Mouse (Mus musculus) embryonic facial prominence, embryonic 12.5 days (tissue): Measurements from ENCODE around the gene Ppp2r5a. TPM values are rescaled to one million over a fixed set of nuclear protein-coding genes. Genes with fewer than 3 reads are reported as not detected.

ENCODE experiments used
- ATAC-seq: fragments of 200-750 bp; cut with Nextera tagmentation; 2 replicates; pipeline ENCODE4 v1.8.0; 2017; ENCODE audit not compliant: insufficient number of reproducible peaks, insufficient read depth, low FRiP score, low TSS enrichment
- H3K27ac ChIP-seq: fragments of 300-500 bp; sonication (generic); 2 replicates; pipeline ENCODE4 v1.5.1; 2016; ENCODE audit warnings: mild to moderate bottlenecking
- H3K27me3 ChIP-seq: fragments of 300-500 bp; sonication (generic); 2 replicates; pipeline ENCODE4 v1.6.1; 2016; ENCODE audit warnings: mild to moderate bottlenecking, moderate library complexity
- H3K36me3 ChIP-seq: fragments of 300-500 bp; sonication (generic); 2 replicates; pipeline ENCODE4 v1.6.1; 2016; ENCODE audit warnings: mild to moderate bottlenecking
- H3K4me1 ChIP-seq: fragments of 300-500 bp; sonication (generic); 2 replicates; pipeline ENCODE4 v1.6.1; 2016
- H3K4me2 ChIP-seq: fragments of 300-500 bp; sonication (generic); replicated peaks from 2 replicates; pipeline ENCODE4 v1.6.1; 2016; ENCODE audit warnings: mild to moderate bottlenecking, moderate library complexity
- H3K4me3 ChIP-seq: fragments of 300-500 bp; sonication (generic); 2 replicates; pipeline ENCODE4 v1.5.1; 2016; ENCODE audit warnings: mild to moderate bottlenecking
- H3K9ac ChIP-seq: fragments of 300-500 bp; sonication (generic); 2 replicates; pipeline ENCODE4 v1.6.1; 2016; ENCODE audit warnings: mild to moderate bottlenecking, moderate library complexity
- H3K9me3 ChIP-seq: fragments of 300-500 bp; sonication (generic); 2 replicates; pipeline ENCODE4 v1.6.1; 2016; ENCODE audit warnings: mild to moderate bottlenecking, moderate library complexity
- WGBS: fragments of 180-500 bp; shearing (Covaris S2); methylation state at CpG from one replicate; pipeline ENCODE4 v1.1.7; 2016; 5-methylcytosine and 5-hydroxymethylcytosine counted together
- polyA plus RNA-seq: library from polyadenylated mRNA; unstranded; fragments of >200 nt; fragmentation: Nextera tagmentation; extraction: Ambion mirVana; gene quantifications from 2 replicates; pipeline ENCODE4 v1.2.1, GENCODE M21; 2016

The Ppp2r5a gene
- polyA plus RNA-seq, 1 experiment from 2014 or later: 17.5 TPM

DNA sequence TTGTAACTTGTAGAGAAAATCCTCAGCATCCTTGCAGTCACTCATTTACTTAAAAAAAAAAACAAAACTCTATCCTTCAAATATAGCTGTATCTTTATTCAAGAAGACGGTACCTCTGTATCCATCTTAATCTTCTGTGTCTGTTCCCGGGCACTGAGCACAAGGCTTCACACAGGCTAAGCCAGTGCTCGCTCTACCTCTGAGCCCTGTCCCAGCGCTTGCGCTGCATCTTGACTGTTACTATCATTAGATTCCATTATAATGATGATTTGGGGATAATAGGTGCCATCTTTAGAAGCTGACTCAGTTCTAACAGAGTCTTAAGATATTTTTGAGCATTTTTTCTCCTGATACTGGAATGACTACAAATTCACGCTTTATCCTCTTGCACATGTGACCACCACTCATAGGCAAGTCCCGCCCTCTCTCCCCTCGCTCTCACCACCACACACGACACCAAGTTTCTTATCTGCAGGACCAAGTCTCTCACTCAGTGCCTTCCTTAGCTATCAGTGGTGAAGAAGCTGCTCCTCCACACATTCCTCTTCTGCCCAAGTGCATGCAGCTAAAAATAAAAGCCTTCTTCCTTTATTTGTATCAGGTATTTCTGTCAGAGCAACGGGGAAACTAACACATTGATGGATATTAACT, 28.0 kb downstream of the Ppp2r5a start:
- Histone ChIP-seq H3K9ac (no peak overlapping the region), H3K27ac (no peak overlapping the region), H3K27me3 (no peaks in the 10 kb centered on the region), H3K36me3 (no peaks in the 10 kb centered on the region), H3K4me2 (no peak overlapping the region), H3K9me3 (no peaks in the 10 kb centered on the region), H3K4me3 (no peak overlapping the region), H3K4me1 (no peaks in the 10 kb centered on the region)
- 88% methylated on average over 10 of the region's 10 CpGs for WGBS
- ATAC-seq: no peak

DNA sequence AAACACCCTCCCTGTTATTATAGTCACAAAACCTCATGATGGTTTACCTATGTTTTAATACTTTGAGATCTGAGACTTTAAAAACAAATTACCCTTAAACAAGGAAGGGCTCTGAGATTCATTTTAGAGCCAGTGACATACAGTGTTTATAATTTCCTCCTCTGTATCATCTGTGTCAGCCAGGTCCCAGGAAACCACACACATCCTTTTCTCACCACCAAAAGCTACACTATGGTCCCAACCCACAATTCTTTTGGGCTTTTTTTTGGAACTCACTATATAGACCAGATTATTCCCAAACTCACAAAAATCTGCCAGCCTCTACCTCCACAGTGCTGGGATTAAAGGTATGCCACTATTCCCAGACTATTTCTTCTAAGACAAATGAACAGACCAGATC, 33.9 kb downstream of the Ppp2r5a start:
- no peaks in the 10 kb centered on the region for H3K4me1 ChIP-seq
- H3K27ac ChIP-seq: no peak overlapping the region
- no peak for ATAC-seq
- no peak overlapping the region for H3K4me2 ChIP-seq
- H3K9ac ChIP-seq: no peak overlapping the region
- H3K27me3 ChIP-seq: no peaks in the 10 kb centered on the region
- no peaks in the 10 kb centered on the region for H3K36me3 ChIP-seq
- H3K9me3 ChIP-seq: no peaks in the 10 kb centered on the region
- no peak overlapping the region for H3K4me3 ChIP-seq

GRCm38 (mm10) chr1:191368193-191368592, 34.9 kb downstream of the Ppp2r5a start:
- Histone ChIP-seq H3K9me3 (no peaks in the 10 kb centered on the region), H3K9ac (no peak overlapping the region), H3K36me3 (no peaks in the 10 kb centered on the region), H3K4me1 (no peaks in the 10 kb centered on the region), H3K4me3 (no peak overlapping the region), H3K27ac (no peak overlapping the region), H3K4me2 (no peak overlapping the region), H3K27me3 (no peaks in the 10 kb centered on the region)
- ATAC-seq: no peak
- 91% methylated on average over 4 of the region's 4 CpGs for WGBS

DNA sequence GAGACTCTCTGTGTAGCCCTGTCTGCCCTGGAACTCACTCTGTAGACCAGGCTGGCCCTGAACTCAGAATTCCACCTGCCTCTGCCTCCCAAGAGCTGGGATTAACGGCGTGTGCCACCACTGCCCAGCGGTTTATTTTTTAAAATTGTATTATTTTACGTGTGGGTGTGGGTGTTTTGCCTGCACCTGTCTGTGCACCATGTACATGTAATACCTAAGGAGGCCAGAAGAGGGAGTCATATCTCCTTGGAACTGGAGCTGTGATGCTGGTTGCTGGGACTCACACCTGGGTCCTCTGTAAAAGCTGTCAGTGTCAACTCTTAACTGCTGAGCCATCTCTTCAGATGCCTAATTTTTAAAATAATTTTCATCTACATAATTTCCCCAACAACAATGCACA, 38.6 kb downstream of the Ppp2r5a start:
- Histone ChIP-seq H3K27me3 (no peaks in the 10 kb centered on the region), H3K4me2 (no peak overlapping the region), H3K4me1 (no peaks in the 10 kb centered on the region), H3K36me3 (peaks cover 11% of the 10 kb centered on the region), H3K9me3 (no peaks in the 10 kb centered on the region), H3K27ac (no peak overlapping the region), H3K9ac (no peak overlapping the region), H3K4me3 (no peak overlapping the region)
- ATAC-seq: no peak
- 63% methylated on average over 4 of the region's 4 CpGs for WGBS

- ATAC-seq: no peak
- WGBS: 88% methylated on average over 6 of the region's 6 CpGs
- Histone ChIP-seq H3K36me3 (peaks cover 11% of the 10 kb centered on the region), H3K4me3 (no peak overlapping the region), H3K4me1 (0 out of 2 replicates have a peak, but pooled peaks cover 1% of the 10 kb centered on the region), H3K9me3 (no peaks in the 10 kb centered on the region), H3K4me2 (no peak overlapping the region), H3K9ac (no peak overlapping the region), H3K27ac (no peak overlapping the region), H3K27me3 (no peaks in the 10 kb centered on the region)
Measured at GRCm38 (mm10) chr1:191362412-191362811, 40.7 kb downstream of the Ppp2r5a start.

DNA sequence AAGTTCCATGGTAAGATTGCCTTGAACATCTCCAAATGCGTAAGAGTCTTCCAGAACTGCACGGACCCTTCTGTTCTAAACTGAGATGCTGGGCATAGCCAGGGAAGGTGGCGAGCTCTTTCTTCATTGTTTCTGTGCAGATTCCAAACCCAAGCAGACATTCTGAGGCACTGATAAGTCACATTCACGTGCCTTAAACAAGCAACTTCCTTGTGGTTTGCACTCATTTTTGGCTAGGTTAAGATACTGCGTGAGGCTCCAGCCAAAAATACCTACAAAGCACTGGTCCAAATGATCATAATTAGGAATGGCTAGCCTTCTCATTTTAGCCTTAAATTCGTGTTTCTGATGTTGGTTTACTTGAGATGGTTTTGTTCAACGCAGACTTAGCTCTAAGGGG, 43.6 kb downstream of the Ppp2r5a start:
- peaks cover 8% of the 10 kb centered on the region; the same call in 1 of the 2 replicates for H3K4me1 ChIP-seq
- no peaks in the 10 kb centered on the region for H3K27me3 ChIP-seq
- H3K9ac ChIP-seq: no peak overlapping the region
- H3K36me3 ChIP-seq: peaks cover 31% of the 10 kb centered on the region
- no peak for ATAC-seq
- no peak overlapping the region for H3K4me2 ChIP-seq
- no peaks in the 10 kb centered on the region for H3K9me3 ChIP-seq
- H3K27ac ChIP-seq: no peak overlapping the region
- WGBS: 81% methylated on average over 7 of the region's 7 CpGs
- no peak overlapping the region for H3K4me3 ChIP-seq

DNA sequence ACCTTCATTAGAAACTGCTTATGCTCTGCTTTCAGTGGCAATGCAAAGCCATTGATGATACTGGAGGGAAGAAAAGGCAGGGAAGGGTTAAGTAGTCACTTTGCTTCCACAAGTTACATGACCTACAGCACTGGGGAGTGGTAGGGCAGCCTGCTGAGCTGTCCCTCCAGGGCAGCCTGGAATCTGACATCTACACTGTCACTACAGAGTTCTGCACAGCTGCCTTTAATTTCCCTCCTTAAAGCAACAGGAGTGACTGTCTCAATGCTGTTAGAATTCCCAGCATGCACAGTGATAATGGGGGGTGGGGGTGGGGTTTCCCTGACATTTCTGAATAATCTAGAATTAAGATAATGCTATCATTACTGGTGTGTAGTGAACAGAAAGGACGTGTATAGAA, 46.1 kb downstream of the Ppp2r5a start:
- Histone ChIP-seq H3K9me3 (no peaks in the 10 kb centered on the region), H3K27me3 (no peaks in the 10 kb centered on the region), H3K9ac (no peak overlapping the region), H3K36me3 (peaks cover 32% of the 10 kb centered on the region), H3K27ac (no peak overlapping the region), H3K4me3 (no peak overlapping the region), H3K4me2 (no peak overlapping the region), H3K4me1 (peaks cover 20% of the 10 kb centered on the region)
- WGBS: 31% methylated on average over 1 of the region's 1 CpGs
- ATAC-seq: no peak

DNA sequence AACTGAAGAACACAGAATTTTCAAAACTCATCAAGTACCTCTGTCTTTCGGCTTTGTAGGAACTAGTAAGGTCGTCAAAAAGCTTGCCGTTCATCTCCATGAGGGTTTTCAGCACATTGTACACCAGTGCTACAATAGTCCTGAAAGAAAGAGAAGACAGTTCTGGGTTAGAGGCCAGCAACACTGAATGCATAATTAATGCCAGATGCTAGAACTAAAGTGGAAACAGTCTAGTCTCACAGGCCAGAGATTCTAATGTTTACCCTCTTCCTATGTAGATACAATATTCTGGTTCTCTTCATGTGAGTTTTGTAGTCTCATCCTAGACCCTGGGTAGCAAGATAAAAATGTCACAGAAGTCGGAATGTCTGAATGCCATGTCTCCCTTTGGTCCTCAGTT, 49.2 kb downstream of the Ppp2r5a start:
- H3K36me3 ChIP-seq: peaks cover 37% of the 10 kb centered on the region
- H3K4me1 ChIP-seq: peaks cover 24% of the 10 kb centered on the region
- H3K4me2 ChIP-seq: no peak overlapping the region
- H3K9me3 ChIP-seq: no peaks in the 10 kb centered on the region
- H3K27ac ChIP-seq: peak overlapping the region; percentile 37; the same call in 1 of the 2 replicates
- H3K27me3 ChIP-seq: no peaks in the 10 kb centered on the region
- no peak for ATAC-seq
- H3K4me3 ChIP-seq: no peak overlapping the region
- H3K9ac ChIP-seq: no peak overlapping the region
- 36% methylated on average over 4 of the region's 4 CpGs for WGBS

- ATAC-seq: no peak
- Histone ChIP-seq H3K9me3 (no peaks in the 10 kb centered on the region), H3K27me3 (no peaks in the 10 kb centered on the region), H3K36me3 (peaks cover 41% of the 10 kb centered on the region), H3K4me3 (no peak overlapping the region), H3K4me1 (peaks cover 24% of the 10 kb centered on the region), H3K27ac (peak overlapping the region; percentile 68), H3K4me2 (no peak overlapping the region), H3K9ac (no peak overlapping the region)
- WGBS: 55% methylated on average over 14 of the region's 14 CpGs
Measured at GRCm38 (mm10) chr1:191352786-191353488, 50.1 kb downstream of the Ppp2r5a start.

GRCm38 (mm10) chr1:191350355-191350754, 52.7 kb downstream of the Ppp2r5a start:
- Histone ChIP-seq H3K27ac (no peak overlapping the region), H3K36me3 (peaks cover 39% of the 10 kb centered on the region), H3K27me3 (no peaks in the 10 kb centered on the region), H3K4me2 (no peak overlapping the region), H3K4me1 (peaks cover 16% of the 10 kb centered on the region), H3K4me3 (no peak overlapping the region), H3K9me3 (no peaks in the 10 kb centered on the region), H3K9ac (no peak overlapping the region)
- WGBS: 93% methylated on average over 5 of the region's 5 CpGs
- ATAC-seq: no peak

GRCm38 (mm10) chr1:191349486-191350037, 53.5 kb downstream of the Ppp2r5a start:
- Histone ChIP-seq H3K9me3 (no peaks in the 10 kb centered on the region), H3K27ac (no peak overlapping the region), H3K4me1 (peaks cover 16% of the 10 kb centered on the region), H3K4me2 (no peak overlapping the region), H3K4me3 (no peak overlapping the region), H3K36me3 (peaks cover 44% of the 10 kb centered on the region), H3K9ac (no peak overlapping the region), H3K27me3 (no peaks in the 10 kb centered on the region)
- no peak for ATAC-seq
- 71% methylated on average over 23 of the region's 23 CpGs for WGBS

GRCm38 (mm10) chr1:191348996-191349395, 54.1 kb downstream of the Ppp2r5a start:
- ATAC-seq: no peak
- Histone ChIP-seq H3K4me1 (peaks cover 14% of the 10 kb centered on the region), H3K4me3 (no peak overlapping the region), H3K9ac (no peak overlapping the region), H3K36me3 (peaks cover 46% of the 10 kb centered on the region), H3K27ac (no peak overlapping the region), H3K27me3 (no peaks in the 10 kb centered on the region), H3K9me3 (no peaks in the 10 kb centered on the region), H3K4me2 (no peak overlapping the region)
- 69% methylated on average over 5 of the region's 5 CpGs for WGBS
